ENCODE assay signal across 8 mouse cellular contexts in the genomic region with DNA sequence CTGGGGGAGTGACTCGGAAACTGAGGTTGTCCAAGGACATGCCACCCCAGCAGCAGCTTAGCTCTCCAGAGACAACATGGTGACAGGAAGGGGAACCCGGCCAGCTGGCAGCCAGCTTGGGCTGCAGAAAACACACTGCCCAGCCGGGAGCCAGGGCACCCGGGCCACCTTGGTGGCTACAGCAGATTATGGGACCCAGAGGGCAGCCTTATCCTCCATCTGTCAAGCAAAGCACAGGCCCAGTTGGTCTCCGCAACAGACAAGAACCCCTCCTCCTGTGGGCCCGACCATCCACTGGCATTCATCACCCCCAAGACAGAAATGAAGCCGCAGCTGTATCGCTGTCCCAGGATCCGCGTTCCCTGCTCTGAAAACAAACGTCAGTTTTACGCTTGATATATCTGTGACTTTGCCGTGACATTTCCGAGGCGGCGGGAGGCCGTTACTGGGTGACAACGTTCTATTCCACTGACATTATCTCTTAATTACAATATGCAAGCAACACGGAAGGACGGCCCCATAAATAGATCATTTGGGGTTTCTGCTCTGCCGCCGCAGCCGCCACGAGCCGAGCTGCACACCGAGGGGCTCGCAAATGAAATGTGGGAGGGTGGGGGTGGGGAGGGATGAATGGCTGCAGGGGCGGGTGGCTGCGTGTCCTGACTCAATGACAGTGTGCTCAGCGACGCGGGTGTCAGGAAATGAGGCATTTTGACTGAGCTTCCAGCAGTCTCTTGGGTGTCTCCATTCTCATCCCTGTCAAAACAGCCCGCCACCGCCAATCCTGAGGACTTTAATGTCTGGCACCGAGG.
DNase-seq lines count a peak whose midpoint lies in the region; ATAC-seq and TF ChIP-seq lines count a peak whose summit lies in the region.

No protein-coding gene starts in this region.

- H3K4me3 ChIP-seq in heart, embryonic 12.5 days = peak overlapping the region; percentile 8; the same call in 1 of the 2 replicates
- 0 out of 2 replicates have a peak overlapping the region, but pooled peaks have one; percentile 1 for H3K4me3 ChIP-seq in kidney, postnatal 0 days (replicated peaks; ENCODE audit: low read depth, low read length)
- peak overlapping the region; percentile 10; the same call in 1 of the 2 replicates for H3K4me3 ChIP-seq in lung, embryonic 15.5 days
- H3K4me3 ChIP-seq in thymus, adult 2 months (ENCODE audit: control insufficient read depth, insufficient read depth, low read length) = no peak overlapping the region

- peaks cover 58% of the 10 kb centered on the region for H3K4me1 ChIP-seq in heart, embryonic 12.5 days (replicated peaks)
- H3K4me1 ChIP-seq in kidney, postnatal 0 days (replicated peaks; ENCODE audit: insufficient read depth, low read length) = peaks cover 8% of the 10 kb centered on the region
- H3K4me1 ChIP-seq in lung, embryonic 15.5 days = peaks cover 29% of the 10 kb centered on the region
- H3K4me1 ChIP-seq in thymus, adult 2 months (replicated peaks; ENCODE audit: control insufficient read depth, insufficient read depth, low read length) = peaks cover 3% of the 10 kb centered on the region; the same call in 1 of the 2 replicates

- H3K9me3 ChIP-seq in heart, embryonic 12.5 days (replicated peaks) = no peaks in the 10 kb centered on the region
- H3K9me3 ChIP-seq in kidney, postnatal 0 days (replicated peaks; ENCODE audit: low read length) = no peaks in the 10 kb centered on the region
- H3K9me3 ChIP-seq in lung, embryonic 15.5 days = no peaks in the 10 kb centered on the region

- H3K4me2 ChIP-seq in heart, embryonic 12.5 days = peak overlapping the region; percentile 51
- H3K4me2 ChIP-seq in kidney, postnatal 0 days (ENCODE audit: low read length) = peak overlapping the region; percentile 46
- peak overlapping the region; percentile 53 for H3K4me2 ChIP-seq in lung, embryonic 15.5 days

- no peak for ATAC-seq in heart, embryonic 12.5 days (ENCODE audit: insufficient number of reproducible peaks, low FRiP score)
- no peak for ATAC-seq in kidney, postnatal 0 days (replicated peaks; ENCODE audit: low FRiP score, low read depth)
- no peak for ATAC-seq in lung, embryonic 15.5 days (ENCODE audit: borderline replicate concordance, extremely low read depth, low FRiP score, low TSS enrichment)

- no peaks in the 10 kb centered on the region for H3K27me3 ChIP-seq in heart, embryonic 12.5 days (replicated peaks)
- no peaks in the 10 kb centered on the region for H3K27me3 ChIP-seq in kidney, postnatal 0 days (ENCODE audit: insufficient read depth, low read length)
- H3K27me3 ChIP-seq in lung, embryonic 15.5 days = 0 out of 2 replicates have a peak, but pooled peaks cover 5% of the 10 kb centered on the region
- H3K27me3 ChIP-seq in thymus, adult 2 months (ENCODE audit: control insufficient read depth, insufficient read depth, low read length) = no peaks in the 10 kb centered on the region

- no peak overlapping the region for H3K9ac ChIP-seq in heart, embryonic 12.5 days
- no peak overlapping the region for H3K9ac ChIP-seq in kidney, postnatal 0 days (ENCODE audit: low read depth, low read length)
- H3K9ac ChIP-seq in lung, embryonic 15.5 days = no peak overlapping the region

- peak overlapping the region; percentile 14; the same call in 1 of the 2 replicates for H3K27ac ChIP-seq in heart, embryonic 12.5 days (ENCODE audit: poor library complexity, severe bottlenecking)
- no peak overlapping the region for H3K27ac ChIP-seq in kidney, postnatal 0 days
- H3K27ac ChIP-seq in lung, embryonic 15.5 days = 0 out of 2 replicates have a peak overlapping the region, but pooled peaks have one; percentile 2
- no peak overlapping the region for H3K27ac ChIP-seq in thymus, adult 2 months (ENCODE audit: control insufficient read depth, insufficient read depth, low read length)

- H3K36me3 ChIP-seq in heart, embryonic 12.5 days = no peaks in the 10 kb centered on the region
- no peaks in the 10 kb centered on the region for H3K36me3 ChIP-seq in kidney, postnatal 0 days (ENCODE audit: insufficient read depth, low read length)
- H3K36me3 ChIP-seq in lung, embryonic 15.5 days = no peaks in the 10 kb centered on the region
- no peaks in the 10 kb centered on the region for H3K36me3 ChIP-seq in thymus, adult 2 months (ENCODE audit: control insufficient read depth, insufficient read depth, low read length)

- TF ChIP-seq CTCF in kidney, postnatal 0 days (IDR thresholded peaks at IDR 0.05; ENCODE audit: low read depth) = no peak
- no peak for TF ChIP-seq CTCF in thymus, adult 2 months (IDR thresholded peaks at IDR 0.05; ENCODE audit: borderline replicate concordance, control insufficient read depth, extremely low read depth, insufficient read depth, low read length, poor library complexity)

- 43% methylated on average over 35 of the region's 35 CpGs for WGBS in heart, embryonic 12.5 days
- 16% methylated on average over 35 of the region's 35 CpGs for WGBS in kidney, postnatal 0 days
- WGBS in lung, embryonic 15.5 days = 23% methylated on average over 35 of the region's 35 CpGs
- WGBS in thymus, adult 2 months = 52% methylated on average over 35 of the region's 35 CpGs

- no peak for TF ChIP-seq POLR2A in thymus, adult 2 months (IDR thresholded peaks at IDR 0.05; ENCODE audit: control insufficient read depth, extremely low read depth, insufficient read depth, low read length, poor library complexity)

- DNase-seq in embryo, embryonic 10.5 days (ENCODE audit: low spot score) = peak; percentile 47
- DNase-seq in embryo, embryonic 10 days (ENCODE audit: low spot score) = no peak
- peak; percentile 65 for DNase-seq in cerebellum, adult 8-10 months
- DNase-seq in kidney, postnatal 0 days (ENCODE audit: low spot score) = no peak
- peak; percentile 81 to 86 for DNase-seq in right cerebral cortex, postnatal 10 days (ENCODE audit: low spot score in 2 of 2)
- DNase-seq in thymus, adult 2 months = no peak

Comparison
In these comparisons a context has a peak if more than half of its experiments do, and no peak if none do; other contexts are left out.
1. DNase-seq: peak in embryo, embryonic 10.5 days (single experiment), cerebellum, adult 8-10 months (single experiment) and right cerebral cortex, postnatal 10 days (2 of 2); none in embryo, embryonic 10 days (single experiment), kidney, postnatal 0 days (single experiment) and thymus, adult 2 months (single experiment).
2. H3K27ac ChIP-seq: peak in heart, embryonic 12.5 days (single experiment) and lung, embryonic 15.5 days (single experiment); none in kidney, postnatal 0 days (single experiment) and thymus, adult 2 months (single experiment).
3. Peak in every context shown above with its lines, with median percentiles within 50 percentile points of each other: H3K4me2 ChIP-seq.